Mouse (Mus musculus) stomach, postnatal 0 days (tissue): ENCODE data around the gene Abhd2.

Experiments used
- CTCF ChIP-seq: IDR thresholded peaks from 2 replicates; pipeline ENCODE4 v1.5.1; 2016; ENCODE audit warnings: antibody characterized with exemption, low read depth, mild to moderate bottlenecking, moderate library complexity
- EP300 ChIP-seq: optimal IDR thresholded peaks from 2 replicates; pipeline ENCODE3; 2016; ENCODE audit warnings: antibody characterized with exemption

- TF ChIP-seq EP300 (no peak), CTCF (no peak)
These were observed 2.0 kb upstream of the Abhd2 start for GRCm38 (mm10) chr7:79270961-79271387.
